Mouse (Mus musculus) left cerebral cortex, postnatal 14 days (tissue): ENCODE data around the gene Fggy. TPM values are rescaled to one million over a fixed set of nuclear protein-coding genes. Genes with fewer than 3 reads are reported as not detected.

Experiments
- DNase-seq, 2 experiments: peaks; one replicate each; pipeline ENCODE4 v3.0.0; 2021 to 2022; ENCODE audit warnings: low spot score in 2 of 2, mixed read lengths in 1 of 2
- intact Hi-C: fragments of 180-260 bp; cut with DNase I; formaldehyde crosslinking; loops from one replicate; pipeline ENCODE4 v1.15.1; 2025
- total RNA-seq, 2 experiments: library from RNA; stranded (reverse); gene quantifications; 2 replicates each; pipeline ENCODE4 v1.2.3; 2021

Gene Fggy
- total RNA-seq, 2 experiments from 2014 or later: 15.9 to 17.2 TPM

GRCm38 (mm10) chr4:95867103-95867502, 309.8 kb downstream of the Fggy start:
- no peak for DNase-seq
- intact Hi-C loops: loop anchor here (10.0 kb wide), 1 partner anchor 582 kb away; no protein-coding TSS in a partner anchor

- intact Hi-C loops: loop anchor here (10.0 kb wide), 1 partner anchor 584 kb away; no protein-coding TSS in a partner anchor
These were observed 311.0 kb downstream of the Fggy start for GRCm38 (mm10) chr4:95868348-95868747.

GRCm38 (mm10) chr4:95871216-95871881, 314.0 kb downstream of the Fggy start:
- DNase-seq: peak; percentile 70 to 78
- intact Hi-C loops: loop anchor here (2.0 to 10.0 kb wide), 2 partner anchors 707 to 819 kb away; partner anchors contain the start of gene Jun

More at GRCm38 (mm10) chr4:95868348-95868747, 311.0 kb downstream of the Fggy start:
- no peak for DNase-seq

- DNase-seq: peak in 1 of 2 experiments; percentile 27
- intact Hi-C loops: loop anchor here (10.0 kb wide), 1 partner anchor 711 kb away; no protein-coding TSS in a partner anchor
These were observed 318.6 kb downstream of the Fggy start for GRCm38 (mm10) chr4:95875896-95876295.

- no peak for DNase-seq
- intact Hi-C loops: loop anchor here (10.0 kb wide), 1 partner anchor 713 kb away; no protein-coding TSS in a partner anchor
These were observed 320.1 kb downstream of the Fggy start for GRCm38 (mm10) chr4:95877436-95877835.

GRCm38 (mm10) chr4:95881751-95882350, 324.5 kb downstream of the Fggy start:
- intact Hi-C loops: no loop called here
- DNase-seq: no peak

GRCm38 (mm10) chr4:95884184-95885145, 327.2 kb downstream of the Fggy start:
- intact Hi-C loops: loop anchor here (5.0 kb wide), 1 partner anchor 43 kb away; no protein-coding TSS in a partner anchor

GRCm38 (mm10) chr4:95895199-95895754, 338.0 kb downstream of the Fggy start:
- intact Hi-C loops: no loop called here

More at GRCm38 (mm10) chr4:95884184-95885145, 327.2 kb downstream of the Fggy start:
- DNase-seq: no peak

GRCm38 (mm10) chr4:95896571-95896970, 339.3 kb downstream of the Fggy start:
- intact Hi-C loops: no loop called here
- DNase-seq: peak in 1 of 2 experiments; percentile 22

More at GRCm38 (mm10) chr4:95895199-95895754, 338.0 kb downstream of the Fggy start:
- peak in 1 of 2 experiments; percentile 26 for DNase-seq

- intact Hi-C loops: no loop called here
- peak; percentile 52 to 65 for DNase-seq
These were observed 340.0 kb downstream of the Fggy start for GRCm38 (mm10) chr4:95897236-95897874.

- intact Hi-C loops: no loop called here
- DNase-seq: no peak
These were observed 341.4 kb downstream of the Fggy start for GRCm38 (mm10) chr4:95898714-95899113.

- DNase-seq: no peak
- intact Hi-C loops: no loop called here
These were observed 342.8 kb downstream of the Fggy start for GRCm38 (mm10) chr4:95899926-95900712.

GRCm38 (mm10) chr4:95900815-95901214, 343.5 kb downstream of the Fggy start:
- no peak for DNase-seq
- intact Hi-C loops: no loop called here

GRCm38 (mm10) chr4:95906141-95906540, 348.8 kb downstream of the Fggy start:
- intact Hi-C loops: no loop called here
- no peak for DNase-seq

- DNase-seq: no peak
- intact Hi-C loops: no loop called here
These were observed 352.7 kb downstream of the Fggy start for GRCm38 (mm10) chr4:95909689-95910654.

- intact Hi-C loops: no loop called here
- no peak for DNase-seq
These were observed 355.7 kb downstream of the Fggy start for GRCm38 (mm10) chr4:95913026-95913425.
